Mouse (Mus musculus) MEL (cell line): ENCODE measurements at regions not wholly inside any gene's neighbourhood (a gene's known extent, or its start where the extent isn't known, plus 50 kb on each side); places are given as distances from the start of the nearest gene placed in this dataset.

Source experiments
- DNase-seq: peaks from one replicate; pipeline ENCODE4 v3.0.0; 2011; ENCODE audit warnings: low read depth, low spot score
- H3K27ac ChIP-seq: 2 replicates; pipeline ENCODE4 v1.5.1; 2012; ENCODE audit warnings: low read depth, mild to moderate bottlenecking, control low read depth, low read length, moderate library complexity; ENCODE audit not compliant: control insufficient read depth
- H3K27me3 ChIP-seq, 2 experiments: fragments of 150-350 bp in 1 of 2; sonication (generic) in 1 of 2; 2 replicates each; pipeline ENCODE4 v1.6.1; 2012; ENCODE audit warnings: low read length in 2 of 2, mild to moderate bottlenecking in 2 of 2, improper control_type of control experiment in 1 of 2, moderate library complexity in 1 of 2; ENCODE audit not compliant: insufficient read depth in 2 of 2, control insufficient read depth in 1 of 2
- H3K36me3 ChIP-seq, 2 experiments: 2 replicates each; pipeline ENCODE4 v1.6.1; 2012 to 2014; ENCODE audit warnings: low read length in 2 of 2, improper control_type of control experiment in 1 of 2, inconsistent platforms in 1 of 2, mild to moderate bottlenecking in 1 of 2; ENCODE audit not compliant: insufficient read depth in 2 of 2, control insufficient read depth in 1 of 2
- H3K4me1 ChIP-seq, 2 experiments: fragments of 150-350 bp in 1 of 2; sonication (generic) in 1 of 2; 2 replicates each; pipeline ENCODE4 v1.6.1; 2012; ENCODE audit warnings: low read length in 2 of 2, improper control_type of control experiment in 1 of 2, mild to moderate bottlenecking in 1 of 2; ENCODE audit not compliant: insufficient read depth in 2 of 2, control insufficient read depth in 1 of 2
- H3K4me3 ChIP-seq, 2 experiments: fragments of 150-350 bp in 1 of 2; sonication (generic) in 1 of 2; 2 replicates each; pipeline ENCODE4 v1.5.1; 2012; ENCODE audit warnings: low read depth in 2 of 2, low read length in 2 of 2, mild to moderate bottlenecking in 2 of 2, moderate library complexity in 2 of 2, control low read depth in 1 of 2, improper control_type of control experiment in 1 of 2; ENCODE audit not compliant: control insufficient read depth in 1 of 2, insufficient read depth in 1 of 2
- H3K79me2 ChIP-seq: 2 replicates; pipeline ENCODE4 v1.6.1; 2012; ENCODE audit warnings: mild to moderate bottlenecking, low read length, moderate library complexity; ENCODE audit not compliant: control insufficient read depth, poor library complexity, insufficient read depth
- H3K9ac ChIP-seq: 2 replicates; pipeline ENCODE4 v1.6.1; 2012; ENCODE audit warnings: low read depth, mild to moderate bottlenecking, control low read depth, low read length, moderate library complexity; ENCODE audit not compliant: control insufficient read depth, poor library complexity, severe bottlenecking
- H3K9me3 ChIP-seq: fragments of 150-350 bp; sonication (generic); replicated peaks from 2 replicates; pipeline ENCODE4 v1.6.1; 2012; ENCODE audit warnings: mild to moderate bottlenecking, low read length, improper control_type of control experiment, moderate library complexity; ENCODE audit not compliant: insufficient read depth
- BHLHE40 ChIP-seq: IDR thresholded peaks from 2 replicates; pipeline ENCODE4 v1.6.1; 2012; ENCODE audit warnings: low read depth, mild to moderate bottlenecking, inconsistent platforms, low read length, improper control_type of control experiment, borderline replicate concordance
- E2F4 ChIP-seq: IDR thresholded peaks from 2 replicates; pipeline ENCODE4 v1.6.1; 2011; ENCODE audit warnings: low read depth, low read length, improper control_type of control experiment, borderline replicate concordance
- EP300 ChIP-seq, 2 experiments: IDR thresholded peaks; 2 replicates each; pipeline ENCODE4 v1.6.1; 2011; ENCODE audit warnings: improper control_type of control experiment in 2 of 2, low read length in 2 of 2, low read depth in 1 of 2, mild to moderate bottlenecking in 1 of 2
- ETS1 ChIP-seq: IDR thresholded peaks from 2 replicates; pipeline ENCODE4 v1.6.1; 2012; ENCODE audit warnings: low read depth, mild to moderate bottlenecking, inconsistent platforms, low read length, improper control_type of control experiment, moderate library complexity
- GATA1 ChIP-seq: IDR thresholded peaks from 2 replicates; pipeline ENCODE4 v1.6.1; 2011; ENCODE audit warnings: low read depth, low read length, improper control_type of control experiment
- HCFC1 ChIP-seq: IDR thresholded peaks from 2 replicates; pipeline ENCODE4 v1.6.1; 2012; ENCODE audit warnings: low read depth, mild to moderate bottlenecking, inconsistent platforms, low read length, improper control_type of control experiment, moderate library complexity
- KAT2A ChIP-seq: conservative IDR thresholded peaks from 2 replicates; pipeline ENCODE4 v1.6.1; 2012; ENCODE audit warnings: low read depth, low read length, improper control_type of control experiment, inconsistent platforms
- MAFK ChIP-seq: IDR thresholded peaks from 2 replicates; pipeline ENCODE4 v1.6.1; 2011; ENCODE audit warnings: low read depth, mild to moderate bottlenecking, low read length, improper control_type of control experiment, borderline replicate concordance
- MAZ ChIP-seq: IDR thresholded peaks from 2 replicates; pipeline ENCODE4 v1.6.1; 2012; ENCODE audit warnings: low read depth, mild to moderate bottlenecking, inconsistent platforms, low read length, improper control_type of control experiment
- MEF2A ChIP-seq: IDR thresholded peaks from 2 replicates; pipeline ENCODE4 v1.6.1; 2014; ENCODE audit warnings: low read depth, mild to moderate bottlenecking, inconsistent platforms, low read length, improper control_type of control experiment; ENCODE audit not compliant: poor library complexity, insufficient replicate concordance, severe bottlenecking; ENCODE audit errors: extremely low read depth
- MXI1 ChIP-seq: IDR thresholded peaks from 2 replicates; pipeline ENCODE4 v1.6.1; 2011; ENCODE audit warnings: mild to moderate bottlenecking, low read depth, low read length, improper control_type of control experiment
- NELFE ChIP-seq: IDR thresholded peaks from 2 replicates; pipeline ENCODE4 v1.6.1; 2011; ENCODE audit warnings: low read depth, low read length, improper control_type of control experiment
- NRF1 ChIP-seq: IDR thresholded peaks from 2 replicates; pipeline ENCODE4 v1.6.1; 2014; ENCODE audit warnings: low read depth, mild to moderate bottlenecking, inconsistent platforms, low read length, improper control_type of control experiment, moderate library complexity; ENCODE audit not compliant: poor library complexity, insufficient read depth, severe bottlenecking
- POLR2A ChIP-seq, 2 experiments: IDR thresholded peaks; 2 replicates each; pipeline ENCODE4 v1.6.1; 2011 to 2012; ENCODE audit warnings: low read length in 2 of 2, mild to moderate bottlenecking in 2 of 2, control low read depth in 1 of 2, improper control_type of control experiment in 1 of 2, low read depth in 1 of 2, moderate library complexity in 1 of 2; ENCODE audit not compliant: control insufficient read depth in 1 of 2, insufficient read depth in 1 of 2, poor library complexity in 1 of 2
- POLR2AphosphoS5 ChIP-seq: IDR thresholded peaks from 2 replicates; pipeline ENCODE4 v1.6.1; 2012; ENCODE audit warnings: low read depth, borderline replicate concordance, mild to moderate bottlenecking, inconsistent platforms, low read length, moderate library complexity, mixed read lengths
- SIN3A ChIP-seq: IDR thresholded peaks from 2 replicates; pipeline ENCODE4 v1.6.1; 2012; ENCODE audit warnings: low read length, improper control_type of control experiment, inconsistent platforms
- TAL1 ChIP-seq: IDR thresholded peaks from 2 replicates; pipeline ENCODE4 v1.6.1; 2012; ENCODE audit warnings: mild to moderate bottlenecking, inconsistent platforms, low read length, moderate library complexity, mixed read lengths
- TCF12 ChIP-seq: IDR thresholded peaks from 2 replicates; pipeline ENCODE4 v1.6.1; 2014; ENCODE audit warnings: low read depth, mild to moderate bottlenecking, inconsistent platforms, low read length, improper control_type of control experiment, moderate library complexity
- USF1 ChIP-seq: IDR thresholded peaks from 2 replicates; pipeline ENCODE4 v1.6.1; 2014; ENCODE audit warnings: low read depth, mild to moderate bottlenecking, inconsistent platforms, low read length, improper control_type of control experiment, moderate library complexity
- USF2 ChIP-seq, 2 experiments: IDR thresholded peaks; 2 replicates each; pipeline ENCODE4 v1.6.1; 2011 to 2012; ENCODE audit warnings: improper control_type of control experiment in 2 of 2, low read length in 2 of 2, borderline replicate concordance in 1 of 2, inconsistent platforms in 1 of 2, low read depth in 1 of 2, mild to moderate bottlenecking in 1 of 2; ENCODE audit not compliant: insufficient read depth in 1 of 2
- ZC3H11A ChIP-seq: IDR thresholded peaks from 2 replicates; pipeline ENCODE4 v1.6.1; 2012; ENCODE audit warnings: low read depth, mild to moderate bottlenecking, inconsistent platforms, low read length, improper control_type of control experiment
- ZMIZ1 ChIP-seq: IDR thresholded peaks from 2 replicates; pipeline ENCODE4 v1.6.1; 2012; ENCODE audit warnings: low read depth, mild to moderate bottlenecking, inconsistent platforms, low read length, improper control_type of control experiment, moderate library complexity
- ZNF384 ChIP-seq: IDR thresholded peaks from 2 replicates; pipeline ENCODE4 v1.6.1; 2012; ENCODE audit warnings: low read depth, mild to moderate bottlenecking, inconsistent platforms, low read length, improper control_type of control experiment

DNA sequence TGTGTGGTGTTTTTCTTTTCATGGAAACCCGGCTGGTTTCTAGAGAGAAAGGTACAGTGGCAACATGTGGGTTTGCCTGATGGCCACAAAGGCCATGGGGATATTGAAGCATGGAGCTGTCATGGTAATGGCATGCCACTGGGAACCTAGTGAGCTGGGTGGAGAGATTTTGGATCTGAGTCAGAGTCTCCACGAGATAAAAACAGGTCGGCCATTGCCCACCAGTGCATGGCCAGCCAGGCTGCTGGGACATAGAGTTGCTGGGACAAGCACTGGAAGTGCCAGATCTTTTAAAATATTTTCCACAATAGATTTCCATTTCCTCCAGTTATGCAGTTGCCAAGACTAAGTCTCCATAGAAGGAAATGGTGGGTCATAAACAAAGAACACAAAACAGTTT, 523.6 kb downstream of the Cypt12 start:
- TF ChIP-seq EP300 (IDR thresholded peaks at IDR 0.05; ENCODE audit: low read depth in 1 of 2, low read length in 2 of 2) (no peak), MAFK (no peak), MXI1 (no peak), NELFE (no peak), ZNF384 (no peak), KAT2A (no peak), USF1 (no peak), BHLHE40 (no peak), HCFC1 (no peak), NRF1 (no peak), TAL1 (no peak), SIN3A (no peak), ZC3H11A (no peak), MEF2A (no peak), POLR2A (IDR thresholded peaks at IDR 0.05; ENCODE audit: control insufficient read depth in 1 of 2, insufficient read depth in 1 of 2, low read depth in 1 of 2, low read length in 2 of 2, poor library complexity in 1 of 2) (no peak), POLR2AphosphoS5 (no peak), MAZ (no peak), TCF12 (no peak)
- TF ChIP-seq, all 39 proteins: peak for 0
- H3K27ac ChIP-seq = no peak overlapping the region
- no peaks in the 10 kb centered on the region for H3K36me3 ChIP-seq
- no peaks in the 10 kb centered on the region for H3K79me2 ChIP-seq
- H3K4me3 ChIP-seq = no peak overlapping the region
- H3K9me3 ChIP-seq = no peaks in the 10 kb centered on the region
- no peak for DNase-seq
- H3K9ac ChIP-seq = no peak overlapping the region
- no peaks in the 10 kb centered on the region for H3K27me3 ChIP-seq
- H3K4me1 ChIP-seq = no peaks in the 10 kb centered on the region

DNA sequence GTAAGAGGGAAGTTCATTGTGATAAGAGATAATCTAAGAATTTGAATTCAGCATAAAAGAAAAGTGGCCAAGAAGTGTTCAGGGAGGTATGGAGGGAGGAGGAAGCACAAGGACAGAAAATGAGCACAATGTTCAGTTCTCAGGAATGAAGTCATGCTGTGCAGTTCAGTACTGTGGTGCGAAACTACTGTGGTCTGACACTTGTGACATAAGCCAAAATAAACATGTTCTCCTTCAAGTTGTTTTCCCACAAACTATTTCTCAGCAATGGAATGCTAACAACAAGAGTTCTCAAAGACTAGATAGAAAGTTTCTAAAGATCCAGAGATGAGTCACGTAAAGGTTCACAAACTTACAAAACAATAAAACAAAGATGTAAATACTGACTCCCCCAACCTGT, 531.3 kb downstream of the Cypt12 start:
- no peak for DNase-seq
- Histone ChIP-seq H3K4me1 (no peaks in the 10 kb centered on the region), H3K9me3 (no peaks in the 10 kb centered on the region), H3K4me3 (no peak overlapping the region), H3K36me3 (no peaks in the 10 kb centered on the region), H3K27ac (no peak overlapping the region), H3K27me3 (no peaks in the 10 kb centered on the region), H3K79me2 (no peaks in the 10 kb centered on the region), H3K9ac (no peak overlapping the region)
- no peak for TF ChIP-seq ETS1
- TF ChIP-seq MXI1 = no peak
- TF ChIP-seq GATA1 = no peak
- TF ChIP-seq ZMIZ1 = no peak
- TF ChIP-seq USF2 (IDR thresholded peaks at IDR 0.05; ENCODE audit: borderline replicate concordance in 1 of 2, insufficient read depth in 1 of 2, low read depth in 1 of 2, low read length in 2 of 2) = no peak
- no peak for TF ChIP-seq E2F4
